8 mouse cellular contexts compared by ENCODE assay signal in the genomic region with DNA sequence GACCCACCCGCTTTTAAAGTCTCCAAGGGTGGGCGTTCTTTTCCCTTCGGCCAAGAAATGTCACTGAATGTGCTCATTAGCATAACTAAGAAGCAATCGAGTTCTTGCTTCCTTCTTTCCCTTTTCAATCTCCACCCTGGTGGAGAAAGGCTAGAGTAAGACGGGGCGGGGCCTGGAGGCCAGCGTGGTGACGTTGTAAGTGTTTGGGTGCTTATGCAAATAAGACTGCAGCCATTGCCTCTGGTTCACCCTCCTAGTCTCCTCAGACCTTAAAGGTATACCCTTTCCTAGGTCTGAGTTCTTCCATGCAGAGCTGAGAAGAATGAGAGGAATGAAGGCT. TPM values are rescaled to one million over a fixed set of nuclear protein-coding genes. Genes with fewer than 3 reads are reported as not detected.
DNase-seq lines count a peak whose midpoint lies in the region; ATAC-seq lines count a peak whose summit lies in the region.

No protein-coding gene starts in this region.

- H3K4me1 ChIP-seq in lung, embryonic 15.5 days, result peaks cover 14% of the 10 kb centered on the region

- DNase-seq in urinary bladder, postnatal 25 days (ENCODE audit: low spot score), result peak; percentile 23
- DNase-seq in urinary bladder, postnatal 4 days (ENCODE audit: low spot score in 2 of 2), result no peak
- DNase-seq in embryo, embryonic 11.5 days (ENCODE audit: low read depth, low spot score), result peak; percentile 51
- DNase-seq in heart, postnatal 4 days, result peak; percentile 47
- peak; percentile 43 to 46 for DNase-seq in layer of hippocampus, postnatal 10 days (ENCODE audit: low spot score in 2 of 2)
- peak; percentile 25 for DNase-seq in ovary, postnatal 14 days (ENCODE audit: low spot score)
- DNase-seq in spleen, adult 12 weeks (ENCODE audit: low spot score), result no peak

- no peak overlapping the region for H3K27ac ChIP-seq in lung, embryonic 15.5 days

- no peaks in the 10 kb centered on the region for H3K9me3 ChIP-seq in lung, embryonic 15.5 days

- peak overlapping the region; percentile 37 for H3K9ac ChIP-seq in lung, embryonic 15.5 days

- H3K36me3 ChIP-seq in lung, embryonic 15.5 days, result no peaks in the 10 kb centered on the region

- peak; percentile 94 for ATAC-seq in lung, embryonic 15.5 days (ENCODE audit: borderline replicate concordance, extremely low read depth, low FRiP score, low TSS enrichment)

- H3K4me2 ChIP-seq in lung, embryonic 15.5 days, result peak overlapping the region; percentile 95

- H3K27me3 ChIP-seq in lung, embryonic 15.5 days, result peaks cover 22% of the 10 kb centered on the region

- peak overlapping the region; percentile 53 for H3K4me3 ChIP-seq in lung, embryonic 15.5 days

- WGBS in lung, embryonic 15.5 days, result 0% methylated on average over 8 of the region's 8 CpGs

RNA-seq across cellular contexts. Expression of a gene that starts 1.5 kb away (rescaled TPM):
- under 1 TPM; 0.07 to 0.38 TPM for total RNA-seq in heart, postnatal 4 days (2021)
- total RNA-seq in layer of hippocampus, postnatal 10 days (2021), result 100 to 1,000 TPM; 133 to 142 TPM
- polyA plus RNA-seq in lung, embryonic 15.5 days (2015; fragmentation: Nextera tagmentation; extraction: Ambion mirVana), result 0.88 and 1.1 TPM in 2 replicates

Comparison
In these comparisons a context has a peak if more than half of its experiments do, and no peak if none do; other contexts are left out.
1. DNase-seq: peak in urinary bladder, postnatal 25 days (single experiment), embryo, embryonic 11.5 days (single experiment), heart, postnatal 4 days (single experiment), layer of hippocampus, postnatal 10 days (2 of 2) and ovary, postnatal 14 days (single experiment); none in urinary bladder, postnatal 4 days (0 of 2) and spleen, adult 12 weeks (single experiment).
2. RNA of a gene that starts 1.5 kb away (total RNA-seq): 133 to 142 TPM in layer of hippocampus, postnatal 10 days; 0.07 to 0.38 TPM in heart, postnatal 4 days; every median in the first group is over 10 times any median in the second.